Mouse (Mus musculus) heart, embryonic 15.5 days (tissue): ENCODE data around the gene Tmem107. TPM values are rescaled to one million over a fixed set of nuclear protein-coding genes. Genes with fewer than 3 reads are reported as not detected.

Experiments
- ATAC-seq: fragments of 200-750 bp; cut with Nextera tagmentation; replicated peaks from 2 replicates; pipeline ENCODE4 v1.8.0; 2017; ENCODE audit warnings: low read depth, moderate TSS enrichment; ENCODE audit not compliant: insufficient number of reproducible peaks, insufficient read depth, low FRiP score
- H3K27ac ChIP-seq: fragments of 300-500 bp; sonication (generic); 2 replicates; pipeline ENCODE4 v1.5.1; 2015; ENCODE audit warnings: mild to moderate bottlenecking, inconsistent platforms
- H3K27me3 ChIP-seq: fragments of 300-500 bp; sonication (generic); 2 replicates; pipeline ENCODE4 v1.6.1; 2015; ENCODE audit warnings: inconsistent platforms
- H3K36me3 ChIP-seq: fragments of 300-500 bp; sonication (generic); 2 replicates; pipeline ENCODE4 v1.6.1; 2015; ENCODE audit warnings: mild to moderate bottlenecking, inconsistent platforms
- H3K4me1 ChIP-seq: fragments of 300-500 bp; sonication (generic); replicated peaks from 2 replicates; pipeline ENCODE4 v1.6.1; 2015; ENCODE audit warnings: inconsistent platforms
- H3K4me2 ChIP-seq: fragments of 300-500 bp; sonication (generic); 2 replicates; pipeline ENCODE4 v1.6.1; 2015; ENCODE audit warnings: inconsistent platforms, mild to moderate bottlenecking, moderate library complexity
- H3K4me3 ChIP-seq: fragments of 300-500 bp; sonication (generic); 2 replicates; pipeline ENCODE4 v1.5.1; 2015; ENCODE audit warnings: mild to moderate bottlenecking, inconsistent platforms
- H3K9ac ChIP-seq: fragments of 300-500 bp; sonication (generic); 2 replicates; pipeline ENCODE4 v1.6.1; 2015; ENCODE audit warnings: mild to moderate bottlenecking, inconsistent platforms
- H3K9me3 ChIP-seq: fragments of 300-500 bp; sonication (generic); replicated peaks from 2 replicates; pipeline ENCODE4 v1.6.1; 2016; ENCODE audit warnings: inconsistent platforms
- WGBS: fragments of 180-500 bp; shearing (Covaris S2); methylation state at CpG from one replicate; pipeline ENCODE4 v1.1.7; 2015; ENCODE audit warnings: mixed read lengths; 5-methylcytosine and 5-hydroxymethylcytosine counted together
- polyA plus RNA-seq: library from polyadenylated mRNA; unstranded; fragments of >200 nt; fragmentation: Nextera tagmentation; extraction: Ambion mirVana; gene quantifications from 2 replicates; pipeline ENCODE4 v1.2.1, GENCODE M21; 2015

The Tmem107 gene
- polyA plus RNA-seq, 1 experiment from 2014 or later: 40.9 TPM

DNA sequence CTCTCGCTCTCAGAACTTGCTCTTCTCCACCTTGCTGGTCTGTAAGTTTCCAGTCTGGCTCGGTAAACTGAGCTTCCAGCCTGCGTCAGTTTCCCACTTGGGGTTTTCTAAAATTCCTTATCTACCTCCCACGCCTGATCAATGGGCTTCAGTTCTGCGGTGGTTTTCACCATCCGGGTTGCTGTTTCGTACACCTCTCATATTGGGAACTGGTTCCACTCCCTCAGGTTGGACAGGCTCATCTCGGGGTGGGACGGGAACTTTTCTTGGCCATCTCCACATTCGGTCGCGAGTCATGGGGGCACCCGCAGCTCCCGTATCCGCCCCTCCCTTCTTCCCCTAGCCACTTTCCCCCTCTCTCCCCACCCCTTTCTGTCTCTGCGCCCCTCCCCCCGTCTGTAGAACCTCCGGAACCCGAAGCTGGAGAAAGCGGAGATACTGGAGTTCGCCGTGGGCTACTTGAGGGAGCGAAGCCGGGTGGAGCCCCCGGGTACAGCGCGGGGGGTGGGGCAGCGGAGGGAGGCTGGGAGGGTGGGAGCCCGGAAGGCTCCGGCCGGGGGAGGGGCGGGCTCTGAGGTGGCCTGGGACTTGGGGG, 51.2 kb downstream of the Tmem107 start:
- Histone ChIP-seq H3K9me3 (no peaks in the 10 kb centered on the region), H3K27me3 (no peaks in the 10 kb centered on the region), H3K27ac (peak overlapping the region; percentile 94), H3K4me2 (peak overlapping the region; percentile 87), H3K4me3 (peak overlapping the region; percentile 65), H3K4me1 (peaks cover 51% of the 10 kb centered on the region), H3K9ac (peak overlapping the region; percentile 67), H3K36me3 (no peaks in the 10 kb centered on the region)
- WGBS: under 1% methylated on average over 32 of the region's 32 CpGs
- no peak for ATAC-seq

DNA sequence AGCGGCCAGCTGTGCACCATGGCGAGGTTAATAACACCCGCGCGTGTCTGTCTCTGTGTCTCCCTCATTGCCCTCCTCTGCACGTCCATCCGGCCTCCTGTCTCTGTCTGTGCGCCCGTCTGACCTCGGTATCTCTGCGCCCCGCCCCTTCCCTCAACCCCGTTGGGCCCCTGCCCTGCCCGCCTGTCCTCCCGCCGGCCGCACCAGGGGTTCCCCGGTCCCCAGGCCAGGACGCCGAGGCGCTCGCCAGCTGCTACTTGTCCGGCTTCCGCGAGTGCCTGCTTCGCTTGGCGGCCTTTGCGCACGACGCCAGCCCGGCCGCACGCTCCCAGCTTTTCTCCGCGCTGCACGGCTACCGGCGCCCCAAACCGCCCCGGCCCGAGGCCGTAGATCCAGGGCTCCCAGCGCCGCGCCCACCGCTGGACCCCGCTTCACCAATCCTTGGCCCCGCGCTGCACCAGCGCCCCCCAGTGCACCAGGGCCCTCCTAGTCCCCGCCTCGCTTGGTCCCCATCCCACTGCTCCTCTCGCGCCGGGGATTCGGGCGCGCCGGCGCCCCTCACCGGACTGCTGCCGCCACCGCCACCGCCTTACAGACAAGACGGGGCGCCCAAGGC, 51.8 kb downstream of the Tmem107 start, which contains the start of gene 9130213A22Rik:
Gene 9130213A22Rik (minus strand): TSS at position 254 of the 616 bp plus-strand sequence.
- Histone ChIP-seq H3K27ac (peak within 1 kb of the TSS; percentile 94), H3K9ac (peak within 1 kb of the TSS; percentile 67), H3K9me3 (no peaks in the 10 kb centered on the region), H3K27me3 (no peaks in the 10 kb centered on the region; the same call in 1 of the 2 replicates), H3K4me1 (peaks cover 50% of the 10 kb centered on the region), H3K4me3 (peak within 1 kb of the TSS; percentile 65), H3K4me2 (peak within 1 kb of the TSS; percentile 87), H3K36me3 (no peaks in the 10 kb centered on the region)
- WGBS: under 1% methylated on average over 66 of the region's 66 CpGs
- ATAC-seq: peak; percentile 78

Other genes starting within 250 kb of the Tmem107 start
- gene Ndel1, start 198.9 kb upstream of the Tmem107 start, polyA plus RNA-seq: 65.5 and 69.3 TPM in 2 replicates
- 0.05 and 0.19 TPM in 2 replicates for gene Rnf222, start 182.3 kb upstream of the Tmem107 start, polyA plus RNA-seq
- gene Rpl26, start 169.2 kb upstream of the Tmem107 start, polyA plus RNA-seq: 507 and 557 TPM in 2 replicates
- gene Odf4, start 143.7 kb upstream of the Tmem107 start, polyA plus RNA-seq: not detected in 2 replicates
- gene Arhgef15, start 113.3 kb upstream of the Tmem107 start, polyA plus RNA-seq: 10.8 and 12.7 TPM in 2 replicates
- 2.0 and 2.2 TPM in 2 replicates for gene Slc25a35, start 102.7 kb upstream of the Tmem107 start, polyA plus RNA-seq
- 67.4 and 78.4 TPM in 2 replicates for gene Rangrf, start 95.6 kb upstream of the Tmem107 start, polyA plus RNA-seq
- gene Pfas, start 62.3 kb upstream of the Tmem107 start, polyA plus RNA-seq: 14.9 and 18.7 TPM in 2 replicates
- 38.3 and 47.5 TPM in 2 replicates for gene Ctc1, start 54.9 kb upstream of the Tmem107 start, polyA plus RNA-seq
- 64.3 and 92.4 TPM in 2 replicates for gene Aurkb, start 25.2 kb upstream of the Tmem107 start, polyA plus RNA-seq
- 10.5 and 11.7 TPM in 2 replicates for gene Borcs6, start 11.1 kb upstream of the Tmem107 start, polyA plus RNA-seq
- 82.2 and 96.4 TPM in 2 replicates for gene Vamp2, start 17.7 kb downstream of the Tmem107 start, polyA plus RNA-seq
- 16.1 and 25.2 TPM in 2 replicates for gene Per1, start 24.4 kb downstream of the Tmem107 start, polyA plus RNA-seq
- 0.52 and 0.57 TPM in 2 replicates for gene Hes7, start 49.6 kb downstream of the Tmem107 start, polyA plus RNA-seq
- 0.51 and 0.60 TPM in 2 replicates for gene 9130213A22Rik, start 51.8 kb downstream of the Tmem107 start, polyA plus RNA-seq
- 0.18 and 0.37 TPM in 2 replicates for gene Aloxe3, start 55.1 kb downstream of the Tmem107 start, polyA plus RNA-seq
- 0.05 TPM in 2 replicates for gene Alox12b, start 86.2 kb downstream of the Tmem107 start, polyA plus RNA-seq
- gene Alox8, start 127.0 kb downstream of the Tmem107 start, polyA plus RNA-seq: 1.9 and 2.1 TPM in 2 replicates
- 0.08 and 0.13 TPM in 2 replicates for gene Gucy2e, start 166.2 kb downstream of the Tmem107 start, polyA plus RNA-seq